In genomic region chr8:111754736-111755135, GRCm38 (mm10) we compare ENCODE assay signal across 22 mouse cellular contexts.
"Had no signal": no experiment of that assay in that cellular context is flagged by ENCODE, and none has a peak within 500 bp of the region (broad histone marks: within the 10 kb centered on the region; RNA-seq: fewer than 3 reads in every experiment).

No protein-coding gene starts in this region.

- H3K4me2 ChIP-seq: heart, embryonic 11.5 days; heart, embryonic 13.5 days; heart, embryonic 15.5 days; hindbrain, embryonic 13.5 days; hindbrain, embryonic 15.5 days; kidney, embryonic 15.5 days; limb, embryonic 13.5 days; limb, embryonic 15.5 days; liver, embryonic 11.5 days; liver, embryonic 13.5 days had no signal

- H3K9me3 ChIP-seq: heart, embryonic 13.5 days; heart, embryonic 15.5 days; hindbrain, embryonic 13.5 days; hindbrain, embryonic 15.5 days; kidney, embryonic 15.5 days; limb, embryonic 13.5 days; limb, embryonic 15.5 days; liver, embryonic 13.5 days had no signal

- H3K36me3 ChIP-seq: heart, embryonic 13.5 days; heart, embryonic 15.5 days; hindbrain, embryonic 13.5 days; hindbrain, embryonic 15.5 days; kidney, embryonic 15.5 days; limb, embryonic 13.5 days; limb, embryonic 15.5 days; liver, embryonic 13.5 days had no signal

- H3K27me3 ChIP-seq: heart, embryonic 13.5 days; heart, embryonic 15.5 days; hindbrain, embryonic 13.5 days; hindbrain, embryonic 15.5 days; kidney, embryonic 15.5 days; limb, embryonic 13.5 days; limb, embryonic 15.5 days had no signal

- H3K9ac ChIP-seq: forebrain, postnatal 0 days; heart, embryonic 13.5 days; heart, embryonic 15.5 days; hindbrain, embryonic 13.5 days; hindbrain, embryonic 15.5 days; kidney, embryonic 15.5 days; limb, embryonic 13.5 days; limb, embryonic 15.5 days; liver, embryonic 13.5 days had no signal

- H3K4me1 ChIP-seq: hindbrain, embryonic 13.5 days; hindbrain, embryonic 15.5 days; limb, embryonic 13.5 days; limb, embryonic 15.5 days; liver, embryonic 13.5 days had no signal

- H3K27ac ChIP-seq: heart, adult 2 months; hindbrain, embryonic 13.5 days; hindbrain, embryonic 15.5 days; hindbrain, postnatal 0 days; limb, embryonic 13.5 days; limb, embryonic 15.5 days; liver, embryonic 13.5 days had no signal

- ATAC-seq: forebrain, postnatal 0 days; hindbrain, postnatal 0 days; intestine, embryonic 16.5 days had no signal

- H3K4me3 ChIP-seq: heart, adult 2 months; heart, embryonic 13.5 days; heart, embryonic 15.5 days; hindbrain, embryonic 13.5 days; hindbrain, embryonic 15.5 days; kidney, embryonic 15.5 days; limb, embryonic 13.5 days; limb, embryonic 15.5 days; liver, embryonic 13.5 days had no signal

- DNase-seq: forebrain, postnatal 0 days; gastrocnemius, postnatal 14 days; gastrocnemius, postnatal 36 days; heart, adult 11 months; heart, adult 2 months; heart, postnatal 14 days; heart, postnatal 36 days; layer of hippocampus, adult 9-11 months; layer of hippocampus, postnatal 36 days; left cerebral cortex, postnatal 4 days; liver, embryonic 13.5 days had no signal
